Mouse (Mus musculus) CD4-positive, CD25-positive, alpha-beta regulatory T cell, adult 4 months (primary cell): ENCODE measurements around the gene Stk26. TPM values are rescaled to one million over a fixed set of nuclear protein-coding genes. Genes with fewer than 3 reads are reported as not detected.

Experiments
- ATAC-seq: one replicate; pipeline ENCODE4 v1.8.0; 2017
- polyA plus RNA-seq, 2 experiments: library from polyadenylated mRNA; unstranded; fragments of 100-300 nt; shearing (Covaris generic); gene quantifications; one replicate each; pipeline ENCODE4 v1.2.1; 2017

The Stk26 gene
- polyA plus RNA-seq, 2 experiments from 2014 or later: 8.7 to 9.4 TPM

DNA sequence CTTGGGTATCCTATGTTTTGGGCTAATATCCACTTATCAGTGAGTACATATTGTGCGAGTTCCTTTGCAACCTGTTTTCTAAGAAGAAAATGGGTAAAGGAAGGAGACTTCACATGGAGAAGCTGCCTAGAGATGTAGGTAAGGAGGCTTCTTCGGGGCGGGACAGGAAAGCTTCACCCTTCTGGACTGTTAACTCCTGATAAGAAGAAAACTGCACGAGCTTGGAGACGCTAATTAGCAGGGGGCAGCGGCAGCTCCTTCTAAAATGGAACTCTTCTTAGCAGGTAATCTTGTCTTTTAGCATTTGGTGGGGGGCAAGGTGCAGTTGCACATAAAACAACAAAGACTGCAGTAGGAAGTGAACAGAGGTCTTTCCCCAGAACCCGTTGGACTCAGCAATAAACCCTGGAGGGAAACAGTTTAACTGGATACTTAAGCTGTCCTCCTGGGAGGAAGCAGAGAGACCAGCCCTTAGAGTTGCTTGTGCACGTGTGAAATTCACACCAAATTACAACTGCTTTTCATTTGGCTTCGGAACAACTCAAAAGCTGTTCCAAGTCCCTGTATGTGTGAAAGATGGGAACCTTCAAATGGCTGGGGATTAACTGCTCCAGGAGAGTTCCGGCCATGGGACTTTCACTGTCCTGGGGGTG, 86.2 kb downstream of the Stk26 start:
- no peak for ATAC-seq

DNA sequence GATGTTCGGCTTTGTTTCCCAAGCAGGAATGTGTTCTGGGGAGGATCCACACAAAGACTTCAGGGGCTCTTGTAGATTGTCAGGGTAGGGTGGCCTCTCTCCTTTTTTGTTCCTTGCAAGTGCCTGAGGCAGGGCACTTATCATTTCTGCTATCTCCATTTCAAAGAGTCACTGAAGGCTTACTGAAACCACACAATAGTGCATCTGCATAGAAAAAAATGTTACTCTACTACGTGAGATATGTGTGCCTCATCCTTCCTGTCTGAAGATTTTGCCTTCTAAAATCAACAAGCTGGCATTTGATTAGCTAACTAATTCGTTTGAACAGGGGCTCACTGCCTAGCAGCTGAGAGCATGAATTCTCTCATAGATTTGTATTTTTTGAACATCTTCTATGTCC, 89.5 kb downstream of the Stk26 start:
- ATAC-seq: peak; percentile 87

- no peak for ATAC-seq
These were observed 96.3 kb downstream of the Stk26 start for GRCm38 (mm10) chrX:50937117-50937516.

GRCm38 (mm10) chrX:50942610-50943009, 101.8 kb downstream of the Stk26 start, which contains the start of gene Frmd7:
TSS of gene Frmd7 (minus strand) at chrX:50942710.
- ATAC-seq: no peak

Other genes with a start within 250 kb of the Stk26 start
- under 1 TPM; 0.15 to 0.29 TPM for gene Frmd7, start 101.7 kb downstream of the Stk26 start, polyA plus RNA-seq
- gene Rap2c, start 177.0 kb downstream of the Stk26 start, polyA plus RNA-seq: 10 to 100 TPM; 18.7 to 22.5 TPM